Comparison of ENCODE assay signal across 7 mouse cellular contexts in genomic region chr3:123267741-123268201, GRCm38 (mm10). TPM values are rescaled to one million over a fixed set of nuclear protein-coding genes. Genes with fewer than 3 reads are reported as not detected.
DNase-seq lines count a peak whose midpoint lies in the region; ATAC-seq lines count a peak whose summit lies in the region.

No protein-coding gene starts in this region.

- H3K27ac ChIP-seq in intestine, embryonic 14.5 days (ENCODE audit: low read depth) = peak overlapping the region; percentile 68

- ATAC-seq in intestine, embryonic 14.5 days (replicated peaks; ENCODE audit: low FRiP score, low TSS enrichment, low read depth) = peak; percentile 59

- H3K4me3 ChIP-seq in intestine, embryonic 14.5 days (ENCODE audit: low read depth, low read length) = peak overlapping the region; percentile 72
- peak overlapping the region; percentile 99 for H3K4me3 ChIP-seq in megakaryocyte, embryonic 14.5 days (replicated peaks)

- peak overlapping the region; percentile 63 for H3K9ac ChIP-seq in intestine, embryonic 14.5 days (ENCODE audit: low read length)

- H3K9me3 ChIP-seq in intestine, embryonic 14.5 days (ENCODE audit: control insufficient read depth, low read length) = no peaks in the 10 kb centered on the region
- peaks cover 3% of the 10 kb centered on the region; the same call in 1 of the 2 replicates for H3K9me3 ChIP-seq in megakaryocyte, embryonic 14.5 days

- WGBS in intestine, embryonic 14.5 days = under 1% methylated on average over 25 of the region's 25 CpGs

- intact Hi-C loops in gastrocnemius, postnatal 36 days (cut with DNase I) = no loop called here
- intact Hi-C loops in left cerebral cortex, postnatal 10 days (cut with DNase I) = no loop called here

- H3K4me1 ChIP-seq in intestine, embryonic 14.5 days (replicated peaks; ENCODE audit: control insufficient read depth, insufficient read depth, low read length) = peaks cover 11% of the 10 kb centered on the region; the same call in 1 of the 2 replicates
- peaks cover 20% of the 10 kb centered on the region for H3K4me1 ChIP-seq in megakaryocyte, embryonic 14.5 days

- H3K4me2 ChIP-seq in intestine, embryonic 14.5 days (ENCODE audit: low read length) = peak overlapping the region; percentile 57

- no peaks in the 10 kb centered on the region for H3K27me3 ChIP-seq in intestine, embryonic 14.5 days (replicated peaks; ENCODE audit: control insufficient read depth, insufficient read depth, low read length)
- H3K27me3 ChIP-seq in megakaryocyte, embryonic 14.5 days (replicated peaks) = peaks cover 24% of the 10 kb centered on the region

- peak; percentile 90 for DNase-seq in adrenal gland, adult 2 months
- DNase-seq in embryo, embryonic 9.5 days (ENCODE audit: extremely low spot score) = peak; percentile 50
- DNase-seq in gastrocnemius, postnatal 36 days = peak; percentile 52 to 75
- DNase-seq in intestine, embryonic 14.5 days (ENCODE audit: low spot score) = no peak
- DNase-seq in left cerebral cortex, postnatal 10 days (ENCODE audit: extremely low spot score in 1 of 2, low spot score in 2 of 2) = peak; percentile 39 to 70
- peak; percentile 63 for DNase-seq in right cerebral cortex, postnatal 4 days

- peaks cover 33% of the 10 kb centered on the region for H3K36me3 ChIP-seq in intestine, embryonic 14.5 days (ENCODE audit: control insufficient read depth, insufficient read depth, low read length)
- H3K36me3 ChIP-seq in megakaryocyte, embryonic 14.5 days (replicated peaks; ENCODE audit: low read length) = peaks cover 30% of the 10 kb centered on the region

RNA-seq across cellular contexts. Expression of gene Sec24d, which starts 0.5 kb away (rescaled TPM):
- total RNA-seq in adrenal gland, adult 2 months (2021) = 100 to 1,000 TPM in 1 of 2 experiments, 10 to 100 TPM in 1; 81.5 to 181 TPM
- polyA plus RNA-seq in adrenal gland, adult 2 months (2012; rRNA removed) = 131 and 253 TPM in 2 replicates
- total RNA-seq in gastrocnemius, postnatal 36 days (2021) = 1 to 10 TPM; 8.2 to 8.4 TPM
- polyA plus RNA-seq in intestine, embryonic 14.5 days (2014; fragmentation: Nextera tagmentation; extraction: Ambion mirVana) = 88.0 and 98.2 TPM in 2 replicates
- total RNA-seq in left cerebral cortex, postnatal 10 days (2021) = 10 to 100 TPM; 15.5 to 16.3 TPM
- polyA plus RNA-seq in megakaryocyte, embryonic 14.5 days (2012; ENCODE audit: insufficient read depth, low replicate concordance) = 13.6 and 15.6 TPM in 2 replicates

RNA-seq across cellular contexts. Expression of gene Synpo2, which starts 31.8 kb away (rescaled TPM):
- total RNA-seq in adrenal gland, adult 2 months (2021) = 10 to 100 TPM in 1 of 2 experiments, 1 to 10 TPM in 1; 5.4 to 20.1 TPM
- polyA plus RNA-seq in adrenal gland, adult 2 months (2012; rRNA removed) = 3.4 and 4.7 TPM in 2 replicates
- total RNA-seq in gastrocnemius, postnatal 36 days (2021) = 100 to 1,000 TPM; 237 to 262 TPM
- 56.2 and 61.7 TPM in 2 replicates for polyA plus RNA-seq in intestine, embryonic 14.5 days (2014; fragmentation: Nextera tagmentation; extraction: Ambion mirVana)
- total RNA-seq in left cerebral cortex, postnatal 10 days (2021) = 1 to 10 TPM; 1.4 to 2.7 TPM
- 0.02 and 0.61 TPM in 2 replicates for polyA plus RNA-seq in megakaryocyte, embryonic 14.5 days (2012; ENCODE audit: insufficient read depth, low replicate concordance)

Comparison
In these comparisons a context has a peak if more than half of its experiments do, and no peak if none do; other contexts are left out.
1. RNA of gene Sec24d, which starts 0.5 kb away (total RNA-seq): 81.5 to 181 TPM in adrenal gland, adult 2 months; 15.5 to 16.3 TPM in left cerebral cortex, postnatal 10 days and 8.2 to 8.4 TPM in gastrocnemius, postnatal 36 days; every median in the first group is over 4 times any median in the second.
2. RNA of gene Synpo2, which starts 31.8 kb away (total RNA-seq): 237 to 262 TPM in gastrocnemius, postnatal 36 days; 5.4 to 20.1 TPM in adrenal gland, adult 2 months and 1.4 to 2.7 TPM in left cerebral cortex, postnatal 10 days; every median in the first group is over 10 times any median in the second.